Mouse (Mus musculus) bone marrow macrophage, adult 2 months (primary cell): ENCODE data around the gene Lsamp.

Source experiments
- CTCF ChIP-seq: IDR thresholded peaks from 2 replicates; pipeline ENCODE4 v1.5.1; 2012; ENCODE audit warnings: low read depth, mild to moderate bottlenecking, low read length, moderate library complexity
- POLR2A ChIP-seq: IDR thresholded peaks from 2 replicates; pipeline ENCODE4 v1.6.1; 2012; ENCODE audit warnings: mild to moderate bottlenecking, low read depth, low read length, borderline replicate concordance

DNA sequence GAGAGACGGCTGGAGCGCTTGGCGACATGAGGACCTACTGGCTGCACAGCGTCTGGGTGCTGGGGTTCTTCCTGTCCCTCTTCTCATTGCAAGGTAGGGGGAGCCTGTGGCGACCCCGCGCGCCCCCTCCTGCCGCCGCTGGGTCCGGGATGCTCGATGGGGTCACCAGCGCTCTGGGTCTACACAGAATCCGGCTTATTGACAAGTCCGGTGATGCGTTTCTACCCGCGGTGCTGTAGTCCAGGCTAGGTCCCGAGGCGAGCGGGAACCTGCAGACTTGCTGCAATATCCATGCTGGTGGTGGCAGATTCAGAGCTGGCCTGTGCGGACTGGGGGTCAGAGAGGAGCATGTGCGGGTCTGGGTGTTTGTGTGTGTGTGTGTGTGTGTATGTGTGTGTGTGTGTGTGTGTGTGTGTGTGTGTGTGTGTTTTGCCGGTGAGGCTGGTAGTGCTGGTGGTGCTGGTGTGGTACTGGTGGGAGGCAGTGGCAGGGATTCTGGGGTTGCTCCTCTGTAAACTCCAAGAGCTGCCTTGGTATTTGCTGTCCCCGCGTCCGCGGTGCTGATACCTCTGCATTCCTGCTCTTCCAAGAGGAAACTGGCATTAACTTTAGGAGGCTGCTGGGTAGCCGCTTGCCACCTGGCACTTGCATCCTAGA lies 602 bp downstream of the Lsamp start:
- TF ChIP-seq CTCF (no peak), POLR2A (no peak)
